Mouse (Mus musculus) spleen, adult 12 weeks (tissue): ENCODE measurements around the gene Tpra1.

Experiments
- DNase-seq: peaks from one replicate; pipeline ENCODE4 v3.0.0; 2022; ENCODE audit warnings: low spot score

Tpra1 gene

DNA sequence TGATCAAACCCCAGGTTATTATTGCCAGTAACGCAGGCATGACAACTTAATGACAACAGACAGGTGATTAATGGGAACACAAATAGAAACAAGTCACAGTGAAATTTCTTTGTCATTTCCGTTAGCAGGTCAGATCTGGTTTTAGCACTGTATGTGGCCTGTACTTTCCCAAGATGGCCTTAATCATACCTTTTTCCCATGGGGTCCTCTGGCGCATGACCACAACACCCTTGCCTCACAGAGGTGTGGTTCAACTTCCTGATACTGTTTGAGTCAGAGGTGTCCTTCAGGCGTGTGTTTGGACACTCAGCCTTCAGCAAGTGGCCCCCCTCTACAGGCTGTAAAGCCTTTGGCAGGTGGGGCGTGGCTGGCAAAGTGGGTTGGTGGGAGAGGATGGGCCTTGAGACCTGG is 55.8 kb downstream of the Tpra1 start:
- no peak for DNase-seq

DNA sequence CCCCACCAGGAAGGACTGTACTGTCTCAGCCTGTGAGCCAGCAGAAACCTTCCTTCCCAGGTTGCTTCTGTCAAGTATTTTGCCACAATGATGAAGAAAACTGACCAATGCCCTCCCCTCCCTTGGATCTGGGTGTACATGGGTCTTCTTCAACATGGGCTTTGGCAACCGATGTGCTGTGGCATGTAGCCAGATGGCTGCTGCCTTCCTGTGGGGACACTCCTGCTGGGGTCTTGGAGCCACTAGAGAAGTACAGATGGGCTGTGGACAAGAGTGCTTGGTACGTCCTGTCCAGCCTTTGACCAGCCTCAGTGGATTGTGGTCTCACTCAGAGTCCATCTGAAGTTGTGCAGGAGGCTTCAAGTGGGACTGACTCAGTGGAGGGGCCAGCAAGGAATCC is 56.3 kb downstream of the Tpra1 start:
- DNase-seq = no peak

DNA sequence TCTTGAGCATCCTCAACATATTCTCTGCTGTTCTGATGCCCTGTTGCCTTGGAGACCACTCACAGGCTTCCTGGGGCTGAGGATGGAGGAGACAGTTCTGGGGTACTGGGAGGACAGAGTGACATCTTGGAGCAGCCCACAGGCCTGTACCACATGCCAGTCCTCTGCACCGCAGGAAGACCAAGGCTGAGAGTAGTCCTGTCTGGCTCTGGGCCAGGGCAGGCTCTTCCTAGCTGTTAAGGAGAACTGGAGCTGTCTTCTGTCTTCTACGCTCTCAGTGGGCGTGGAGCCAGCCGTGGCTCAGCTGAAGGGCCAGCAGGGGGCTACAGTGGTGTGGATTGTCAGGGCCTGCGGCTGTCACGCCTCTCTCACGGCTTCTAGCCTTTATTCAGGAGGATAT is 57.8 kb downstream of the Tpra1 start:
- DNase-seq = no peak

DNA sequence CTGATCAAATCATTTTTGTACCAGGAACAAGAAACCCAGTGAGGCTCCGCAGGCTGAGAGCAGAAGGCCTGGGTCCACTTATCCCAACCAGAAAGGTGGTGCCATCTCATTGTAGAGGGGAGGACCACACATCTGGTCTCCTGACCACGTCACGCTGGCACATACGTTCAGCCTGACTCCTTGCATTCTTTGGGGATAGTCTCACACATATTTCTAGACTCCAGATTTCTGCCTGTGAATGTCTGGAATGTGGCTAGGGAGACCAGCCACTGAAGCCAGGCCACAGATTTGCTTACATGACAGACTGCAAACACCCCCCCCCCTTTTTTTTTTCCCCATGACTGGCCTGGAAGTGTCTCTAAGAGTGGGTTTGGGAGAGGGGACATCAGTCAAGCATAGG is 58.9 kb downstream of the Tpra1 start:
- DNase-seq = no peak
